Mouse (Mus musculus) heart, embryonic 15.5 days (tissue): Measurements from ENCODE around the gene Tenm3. TPM values are rescaled to one million over a fixed set of nuclear protein-coding genes. Genes with fewer than 3 reads are reported as not detected.

Experiments used
- ATAC-seq: fragments of 200-750 bp; cut with Nextera tagmentation; replicated peaks from 2 replicates; pipeline ENCODE4 v1.8.0; 2017; ENCODE audit warnings: low read depth, moderate TSS enrichment; ENCODE audit not compliant: insufficient number of reproducible peaks, insufficient read depth, low FRiP score
- H3K27ac ChIP-seq: fragments of 300-500 bp; sonication (generic); 2 replicates; pipeline ENCODE4 v1.5.1; 2015; ENCODE audit warnings: mild to moderate bottlenecking, inconsistent platforms
- H3K27me3 ChIP-seq: fragments of 300-500 bp; sonication (generic); 2 replicates; pipeline ENCODE4 v1.6.1; 2015; ENCODE audit warnings: inconsistent platforms
- H3K36me3 ChIP-seq: fragments of 300-500 bp; sonication (generic); 2 replicates; pipeline ENCODE4 v1.6.1; 2015; ENCODE audit warnings: mild to moderate bottlenecking, inconsistent platforms
- H3K4me1 ChIP-seq: fragments of 300-500 bp; sonication (generic); replicated peaks from 2 replicates; pipeline ENCODE4 v1.6.1; 2015; ENCODE audit warnings: inconsistent platforms
- H3K4me2 ChIP-seq: fragments of 300-500 bp; sonication (generic); 2 replicates; pipeline ENCODE4 v1.6.1; 2015; ENCODE audit warnings: inconsistent platforms, mild to moderate bottlenecking, moderate library complexity
- H3K4me3 ChIP-seq: fragments of 300-500 bp; sonication (generic); 2 replicates; pipeline ENCODE4 v1.5.1; 2015; ENCODE audit warnings: mild to moderate bottlenecking, inconsistent platforms
- H3K9ac ChIP-seq: fragments of 300-500 bp; sonication (generic); 2 replicates; pipeline ENCODE4 v1.6.1; 2015; ENCODE audit warnings: mild to moderate bottlenecking, inconsistent platforms
- H3K9me3 ChIP-seq: fragments of 300-500 bp; sonication (generic); replicated peaks from 2 replicates; pipeline ENCODE4 v1.6.1; 2016; ENCODE audit warnings: inconsistent platforms
- WGBS: fragments of 180-500 bp; shearing (Covaris S2); methylation state at CpG from one replicate; pipeline ENCODE4 v1.1.7; 2015; ENCODE audit warnings: mixed read lengths; 5-methylcytosine and 5-hydroxymethylcytosine counted together
- polyA plus RNA-seq: library from polyadenylated mRNA; unstranded; fragments of >200 nt; fragmentation: Nextera tagmentation; extraction: Ambion mirVana; gene quantifications from 2 replicates; pipeline ENCODE4 v1.2.1, GENCODE M21; 2015

Gene Tenm3
- polyA plus RNA-seq, 1 experiment from 2014 or later: 5.0 TPM

DNA sequence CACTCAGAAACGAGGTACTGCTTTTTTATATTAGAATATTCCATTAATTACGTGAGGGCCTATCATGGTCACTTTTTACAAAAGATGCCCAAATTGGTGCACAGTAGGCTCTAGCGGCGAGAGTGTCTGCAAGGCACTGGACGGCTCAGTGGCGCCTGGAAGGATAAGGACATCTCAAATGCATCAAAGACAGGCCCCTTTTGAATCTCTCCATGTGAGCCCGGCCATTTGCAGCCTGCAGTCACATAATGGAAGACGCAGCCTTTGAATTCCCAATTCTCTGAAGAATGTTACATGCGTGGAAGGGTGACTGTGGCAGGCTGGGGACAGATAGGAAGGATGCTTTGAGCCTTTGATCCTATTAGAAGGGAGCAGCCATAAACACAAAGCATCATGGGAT, 631.8 kb downstream of the Tenm3 start:
- H3K9me3 ChIP-seq: no peaks in the 10 kb centered on the region

GRCm38 (mm10) chr8:48207567-48207966, 636.2 kb downstream of the Tenm3 start:
- Histone ChIP-seq H3K9ac (no peak overlapping the region), H3K9me3 (no peaks in the 10 kb centered on the region), H3K27ac (no peak overlapping the region), H3K4me1 (no peaks in the 10 kb centered on the region), H3K4me3 (no peak overlapping the region), H3K4me2 (no peak overlapping the region), H3K27me3 (no peaks in the 10 kb centered on the region), H3K36me3 (no peaks in the 10 kb centered on the region)
- 81% methylated on average over 6 of the region's 6 CpGs for WGBS
- no peak for ATAC-seq

More for the DNA sequence above, 631.8 kb downstream of the Tenm3 start:
- H3K27ac ChIP-seq: no peak overlapping the region
- no peak overlapping the region for H3K4me2 ChIP-seq
- 79% methylated on average over 9 of the region's 9 CpGs for WGBS
- H3K4me1 ChIP-seq: no peaks in the 10 kb centered on the region
- no peak overlapping the region for H3K4me3 ChIP-seq
- no peak for ATAC-seq
- H3K9ac ChIP-seq: no peak overlapping the region
- H3K36me3 ChIP-seq: no peaks in the 10 kb centered on the region
- no peaks in the 10 kb centered on the region for H3K27me3 ChIP-seq

GRCm38 (mm10) chr8:48206922-48207321, 636.8 kb downstream of the Tenm3 start:
- Histone ChIP-seq H3K9ac (no peak overlapping the region), H3K4me1 (no peaks in the 10 kb centered on the region), H3K4me3 (no peak overlapping the region), H3K9me3 (no peaks in the 10 kb centered on the region), H3K27me3 (no peaks in the 10 kb centered on the region), H3K4me2 (no peak overlapping the region), H3K36me3 (no peaks in the 10 kb centered on the region), H3K27ac (no peak overlapping the region)
- 58% methylated on average over 8 of the region's 8 CpGs for WGBS
- no peak for ATAC-seq

DNA sequence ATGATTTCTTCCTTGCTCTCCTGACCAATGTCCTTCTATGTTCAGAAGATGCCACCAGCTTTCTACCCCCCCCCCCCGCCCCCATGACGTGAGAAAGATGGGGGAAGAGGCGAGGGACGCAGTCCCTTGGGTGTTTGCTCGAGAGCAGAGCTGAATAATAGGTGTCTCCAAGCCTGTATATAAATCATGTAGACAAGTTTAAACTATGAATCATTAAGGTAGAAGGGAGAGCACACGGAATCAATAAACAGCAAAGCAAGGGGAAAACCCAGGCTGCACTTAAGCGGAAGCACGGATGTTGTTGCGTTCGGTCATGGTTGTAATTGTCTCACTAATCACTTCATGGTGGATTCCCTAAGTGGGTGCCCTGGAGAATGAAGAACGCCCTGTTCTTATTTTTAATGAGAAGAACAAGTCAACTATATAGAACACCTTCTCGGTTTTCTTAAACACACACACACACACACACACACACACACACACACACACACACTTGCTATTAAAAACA, 638.9 kb downstream of the Tenm3 start:
- Histone ChIP-seq H3K27ac (no peak overlapping the region), H3K27me3 (no peaks in the 10 kb centered on the region), H3K4me1 (no peaks in the 10 kb centered on the region), H3K4me3 (no peak overlapping the region), H3K36me3 (no peaks in the 10 kb centered on the region), H3K9me3 (no peaks in the 10 kb centered on the region), H3K9ac (no peak overlapping the region), H3K4me2 (no peak overlapping the region)
- WGBS: 82% methylated on average over 12 of the region's 12 CpGs
- no peak for ATAC-seq

GRCm38 (mm10) chr8:48204114-48204837, 639.5 kb downstream of the Tenm3 start:
- Histone ChIP-seq H3K9ac (no peak overlapping the region), H3K4me1 (no peaks in the 10 kb centered on the region), H3K4me3 (no peak overlapping the region), H3K36me3 (no peaks in the 10 kb centered on the region), H3K27me3 (no peaks in the 10 kb centered on the region), H3K4me2 (no peak overlapping the region), H3K27ac (no peak overlapping the region), H3K9me3 (no peaks in the 10 kb centered on the region)
- ATAC-seq: no peak
- WGBS: 84% methylated on average over 13 of the region's 13 CpGs

GRCm38 (mm10) chr8:48203611-48204010, 640.1 kb downstream of the Tenm3 start:
- no peaks in the 10 kb centered on the region for H3K9me3 ChIP-seq
- no peak for ATAC-seq
- H3K9ac ChIP-seq: no peak overlapping the region
- 68% methylated on average over 9 of the region's 9 CpGs for WGBS
- no peaks in the 10 kb centered on the region for H3K27me3 ChIP-seq
- H3K4me2 ChIP-seq: no peak overlapping the region
- no peak overlapping the region for H3K4me3 ChIP-seq
- no peaks in the 10 kb centered on the region for H3K36me3 ChIP-seq
- H3K27ac ChIP-seq: no peak overlapping the region
- no peaks in the 10 kb centered on the region for H3K4me1 ChIP-seq

DNA sequence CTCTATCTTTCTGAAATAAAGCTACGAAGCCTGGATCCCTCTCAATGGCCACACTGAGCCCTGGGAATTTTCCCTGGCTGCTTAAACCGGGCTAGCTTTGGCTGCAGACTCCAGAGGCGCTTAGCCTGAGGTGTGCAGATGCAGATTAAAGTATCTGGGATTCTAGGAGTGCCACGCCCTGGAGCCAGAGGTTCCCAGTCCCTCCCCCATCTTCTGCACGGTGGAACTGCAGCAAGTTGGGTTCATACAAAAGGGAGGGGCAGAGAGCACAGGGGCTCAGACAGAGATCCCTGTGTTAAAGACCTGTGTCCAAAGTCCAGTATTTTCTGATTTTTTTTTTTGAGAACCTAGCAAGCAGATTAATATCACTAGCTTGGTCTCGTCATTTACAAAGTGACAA, 640.6 kb downstream of the Tenm3 start:
- Histone ChIP-seq H3K36me3 (no peaks in the 10 kb centered on the region), H3K27ac (no peak overlapping the region), H3K27me3 (no peaks in the 10 kb centered on the region), H3K4me3 (no peak overlapping the region), H3K9ac (no peak overlapping the region), H3K4me1 (no peaks in the 10 kb centered on the region), H3K9me3 (no peaks in the 10 kb centered on the region), H3K4me2 (no peak overlapping the region)
- no peak for ATAC-seq
- 63% methylated on average over 6 of the region's 6 CpGs for WGBS

DNA sequence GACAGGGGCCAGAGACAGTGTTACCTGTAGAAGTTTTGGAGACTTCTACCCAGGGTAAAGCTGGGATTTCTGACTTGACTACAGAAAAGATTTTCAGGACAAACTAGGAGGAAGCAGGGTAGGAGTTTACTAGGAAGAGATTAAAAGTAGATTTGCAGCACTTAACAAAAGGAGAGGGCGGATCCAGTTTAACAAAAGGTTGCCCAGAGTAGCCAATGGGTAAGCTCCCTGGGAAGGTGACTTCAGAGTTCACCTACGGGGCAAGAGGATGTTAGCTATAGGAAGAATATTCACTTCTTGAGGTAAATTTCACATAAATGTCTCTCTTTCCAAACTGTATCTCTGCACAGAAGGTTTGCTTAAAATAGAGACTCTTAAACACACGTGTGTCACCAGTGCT, 641.1 kb downstream of the Tenm3 start:
- ATAC-seq: no peak
- Histone ChIP-seq H3K4me2 (no peak overlapping the region), H3K9ac (no peak overlapping the region), H3K27me3 (no peaks in the 10 kb centered on the region), H3K4me3 (no peak overlapping the region), H3K36me3 (no peaks in the 10 kb centered on the region), H3K9me3 (no peaks in the 10 kb centered on the region), H3K4me1 (no peaks in the 10 kb centered on the region), H3K27ac (no peak overlapping the region)
- 61% methylated on average over 3 of the region's 3 CpGs for WGBS

- H3K9me3 ChIP-seq: no peaks in the 10 kb centered on the region
- H3K4me1 ChIP-seq: no peaks in the 10 kb centered on the region
- 86% methylated on average over 9 of the region's 9 CpGs for WGBS
- no peak overlapping the region for H3K4me2 ChIP-seq
- ATAC-seq: no peak
- no peak overlapping the region for H3K9ac ChIP-seq
- no peaks in the 10 kb centered on the region for H3K36me3 ChIP-seq
- H3K27me3 ChIP-seq: no peaks in the 10 kb centered on the region
- no peak overlapping the region for H3K27ac ChIP-seq
- no peak overlapping the region for H3K4me3 ChIP-seq
Observed at GRCm38 (mm10) chr8:48199171-48199570, 644.6 kb downstream of the Tenm3 start.

GRCm38 (mm10) chr8:48195971-48196370, 647.8 kb downstream of the Tenm3 start:
- 92% methylated on average over 9 of the region's 9 CpGs for WGBS
- Histone ChIP-seq H3K9ac (no peak overlapping the region), H3K4me1 (no peaks in the 10 kb centered on the region), H3K4me3 (no peak overlapping the region), H3K27ac (no peak overlapping the region), H3K36me3 (no peaks in the 10 kb centered on the region), H3K4me2 (no peak overlapping the region), H3K27me3 (no peaks in the 10 kb centered on the region), H3K9me3 (no peaks in the 10 kb centered on the region)
- no peak for ATAC-seq

- Histone ChIP-seq H3K4me2 (no peak overlapping the region), H3K4me1 (no peaks in the 10 kb centered on the region), H3K27me3 (no peaks in the 10 kb centered on the region), H3K9ac (no peak overlapping the region), H3K36me3 (no peaks in the 10 kb centered on the region), H3K4me3 (no peak overlapping the region), H3K9me3 (no peaks in the 10 kb centered on the region), H3K27ac (no peak overlapping the region)
- ATAC-seq: no peak
- whole genome bisulfite sequencing: 93% methylated on average over 12 of the region's 12 CpGs
Observed at GRCm38 (mm10) chr8:48188586-48188985, 655.2 kb downstream of the Tenm3 start.

GRCm38 (mm10) chr8:48183758-48184157, 660.0 kb downstream of the Tenm3 start:
- no peak overlapping the region for H3K9ac ChIP-seq
- no peak overlapping the region for H3K4me3 ChIP-seq
- no peak overlapping the region for H3K4me2 ChIP-seq
- no peaks in the 10 kb centered on the region for H3K27me3 ChIP-seq
- H3K27ac ChIP-seq: no peak overlapping the region
- ATAC-seq: no peak
- no peaks in the 10 kb centered on the region for H3K9me3 ChIP-seq
- no peaks in the 10 kb centered on the region for H3K36me3 ChIP-seq
- WGBS: 80% methylated on average over 7 of the region's 7 CpGs
- H3K4me1 ChIP-seq: no peaks in the 10 kb centered on the region
